Mouse (Mus musculus): ENCODE results near the gene Smim6.

The Smim6 gene

GRCm38 (mm10) chr11:115933747-115934110, 21.9 kb downstream of the Smim6 start:
- DNase-seq (ENCODE audit: low spot score in 2 of 2) = no peak

GRCm38 (mm10) chr11:115939690-115940329, 28.0 kb downstream of the Smim6 start:
- peak in 1 of 2 experiments; percentile 36 for DNase-seq (ENCODE audit: low spot score in 2 of 2)

- DNase-seq (ENCODE audit: low spot score in 2 of 2) = no peak
These were observed 30.2 kb downstream of the Smim6 start for GRCm38 (mm10) chr11:115941980-115942379.

DNA sequence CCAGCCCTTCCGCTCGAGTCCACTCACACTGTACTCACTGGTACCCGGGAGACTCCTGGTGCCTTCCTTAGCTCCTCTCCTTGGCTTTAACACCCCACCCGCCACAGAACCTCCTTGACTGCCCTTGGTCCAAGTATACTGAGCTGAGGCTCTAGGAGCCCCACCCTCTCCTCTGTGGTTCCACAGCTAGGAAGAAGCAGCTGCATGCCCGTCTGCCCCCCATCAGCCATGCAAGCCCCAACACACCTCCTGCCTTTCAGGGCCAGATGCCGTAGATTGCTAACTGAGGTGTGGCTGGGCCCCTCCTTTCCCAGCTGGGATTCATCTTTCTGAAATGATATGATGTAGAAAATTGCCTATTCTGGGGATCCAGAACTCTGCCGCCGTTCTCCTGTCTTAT, 33.4 kb downstream of the Smim6 start:
- DNase-seq (ENCODE audit: low spot score in 2 of 2) = no peak

GRCm38 (mm10) chr11:115946221-115946828, 34.5 kb downstream of the Smim6 start:
- no peak for DNase-seq (ENCODE audit: low spot score in 2 of 2)

DNA sequence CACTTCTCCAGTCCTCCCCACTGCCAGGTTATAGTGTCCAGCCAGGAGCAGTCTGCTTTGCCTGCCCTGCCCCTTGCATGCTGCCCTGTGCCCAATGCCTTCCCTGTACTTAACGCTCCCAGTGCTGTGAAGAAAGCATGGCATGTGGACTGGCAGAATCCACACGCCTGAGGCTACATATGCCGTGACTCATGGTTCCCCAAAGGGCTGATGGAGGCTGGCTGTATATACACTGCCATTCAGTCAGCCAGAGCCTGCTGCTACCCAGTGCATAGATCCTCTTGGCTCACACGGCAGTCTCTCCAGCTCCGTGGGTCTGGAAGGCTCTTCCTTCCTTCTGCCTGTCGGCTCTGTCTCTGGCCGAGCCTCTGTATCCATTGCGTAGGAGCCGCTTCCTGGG, 36.5 kb downstream of the Smim6 start:
- no peak for DNase-seq (ENCODE audit: low spot score in 2 of 2)

DNA sequence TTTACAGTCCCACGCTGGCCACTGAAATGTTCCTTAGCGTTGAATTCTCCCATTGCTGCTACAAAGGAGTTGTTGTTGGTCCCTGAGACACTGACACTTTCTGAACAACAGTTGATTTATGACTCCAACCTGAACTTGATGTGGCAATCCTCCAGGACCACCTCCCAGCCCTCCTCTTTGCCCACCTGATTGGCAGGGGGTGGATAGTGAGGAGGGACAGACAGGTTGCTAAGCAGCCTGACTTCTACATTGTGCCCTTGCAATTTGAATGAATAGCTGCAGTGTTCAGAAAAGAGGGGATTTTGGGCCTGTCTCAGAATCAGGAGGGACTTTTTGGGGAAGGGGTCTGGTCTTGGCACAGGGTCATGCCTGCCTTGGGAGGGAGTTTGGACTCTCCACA, 38.9 kb downstream of the Smim6 start:
- no peak for DNase-seq (ENCODE audit: low spot score in 2 of 2)

DNA sequence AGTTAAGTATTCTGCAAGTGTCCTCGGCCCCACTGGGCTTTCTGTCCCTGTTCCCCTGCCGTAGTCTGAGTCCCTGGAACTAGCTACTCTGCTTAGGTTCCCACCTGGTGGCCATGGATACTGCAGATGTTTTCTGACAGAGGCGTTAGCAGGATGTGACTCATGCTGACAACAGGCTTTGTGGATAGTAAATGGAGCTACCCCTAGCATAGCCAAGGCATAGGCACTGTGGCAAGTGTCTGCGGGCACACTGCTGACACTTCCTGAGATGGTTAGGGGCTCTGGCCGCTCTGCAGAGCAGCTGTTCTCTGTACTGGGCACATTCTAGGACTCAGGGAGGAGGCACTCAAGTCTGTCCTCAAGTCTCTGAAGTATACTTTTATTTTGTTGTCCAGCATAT, 42.9 kb downstream of the Smim6 start:
- DNase-seq (ENCODE audit: low spot score in 2 of 2) = no peak

- no peak for DNase-seq (ENCODE audit: low spot score in 2 of 2)
These were observed 43.5 kb downstream of the Smim6 start for GRCm38 (mm10) chr11:115955195-115955858.

- DNase-seq (ENCODE audit: low spot score in 2 of 2) = no peak
These were observed 44.6 kb downstream of the Smim6 start for GRCm38 (mm10) chr11:115956453-115956852.

DNA sequence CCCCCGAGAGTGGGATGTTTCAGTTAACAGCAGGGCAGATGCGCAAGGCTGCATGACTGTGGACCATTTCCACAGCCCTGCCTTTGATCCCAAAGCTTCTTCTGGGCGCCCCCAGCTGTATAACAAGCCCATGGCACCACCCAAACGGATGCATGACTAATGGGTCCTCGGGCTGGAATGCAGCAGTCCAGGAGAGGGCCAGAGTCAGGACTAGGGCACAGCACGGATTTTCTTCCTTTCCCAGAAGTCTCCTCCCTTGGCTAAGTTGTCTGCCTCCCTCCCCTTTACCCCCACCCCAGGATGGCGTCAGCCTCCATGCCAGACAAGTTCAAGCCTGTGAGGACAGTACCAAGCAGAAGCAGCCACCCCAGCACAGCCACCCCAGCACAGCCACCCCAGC, 46.2 kb downstream of the Smim6 start:
- DNase-seq (ENCODE audit: low spot score in 2 of 2) = peak in 1 of 2 experiments; percentile 50

DNA sequence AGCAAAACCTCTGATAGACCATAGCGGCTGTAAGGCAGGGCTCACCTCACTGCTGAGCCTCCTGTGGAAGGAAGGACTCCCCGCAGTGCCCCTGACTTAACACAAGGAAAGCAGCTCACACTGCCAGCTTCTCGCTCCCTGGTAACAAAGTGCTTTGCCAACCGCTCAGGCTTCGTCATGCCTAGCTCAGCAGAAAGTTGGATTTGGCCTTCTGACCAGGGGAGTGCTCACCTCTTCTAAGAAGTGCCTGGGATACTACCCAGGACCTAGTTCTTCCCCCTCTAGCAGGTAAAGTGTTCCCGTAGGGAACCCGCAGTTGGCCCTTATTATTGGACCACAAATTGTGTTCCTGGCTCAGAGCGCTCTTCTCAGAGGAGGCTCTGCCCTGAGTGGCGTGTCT, 47.2 kb downstream of the Smim6 start:
- DNase-seq (ENCODE audit: low spot score in 2 of 2) = no peak

DNA sequence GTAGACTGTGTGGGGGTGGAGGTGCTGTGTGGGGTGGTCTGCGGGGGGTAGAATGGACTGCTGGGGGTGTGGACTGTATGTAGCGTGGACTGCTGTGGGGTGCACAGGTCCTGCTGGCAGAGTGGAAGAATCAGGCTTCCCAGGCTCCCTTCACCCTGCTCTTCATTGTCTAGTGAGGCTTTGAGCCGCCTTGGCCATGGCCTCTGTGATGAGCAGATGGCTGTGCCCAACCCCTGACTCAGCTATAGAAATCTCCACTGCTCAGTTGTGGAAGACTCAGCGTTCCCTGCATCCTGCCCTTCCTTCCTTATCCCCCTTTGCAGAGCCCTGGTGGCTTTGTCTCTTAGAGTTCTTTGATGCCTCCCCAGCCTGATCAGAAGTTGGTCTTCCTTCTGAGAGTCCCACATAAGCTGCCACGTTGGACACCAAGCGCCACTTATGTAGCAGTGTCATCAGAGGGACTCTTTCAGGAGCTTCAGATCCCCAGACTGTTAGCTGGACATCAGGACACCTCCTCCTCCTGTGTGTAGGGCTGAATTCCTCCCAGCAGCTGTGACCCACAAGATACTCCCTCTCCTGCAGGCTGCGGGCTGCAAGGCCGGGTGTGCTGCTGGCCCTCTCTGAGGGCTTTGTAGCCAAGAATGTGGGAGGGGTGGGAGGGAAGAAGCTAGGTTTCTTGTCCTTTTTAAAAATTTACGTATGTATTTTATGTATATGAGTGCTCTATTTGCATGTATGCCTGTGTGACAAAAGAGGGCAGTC, 51.0 kb downstream of the Smim6 start:
- DNase-seq (ENCODE audit: low spot score in 2 of 2) = no peak

Data from urinary bladder, adult 18-20 months (tissue).